In the genomic region with DNA sequence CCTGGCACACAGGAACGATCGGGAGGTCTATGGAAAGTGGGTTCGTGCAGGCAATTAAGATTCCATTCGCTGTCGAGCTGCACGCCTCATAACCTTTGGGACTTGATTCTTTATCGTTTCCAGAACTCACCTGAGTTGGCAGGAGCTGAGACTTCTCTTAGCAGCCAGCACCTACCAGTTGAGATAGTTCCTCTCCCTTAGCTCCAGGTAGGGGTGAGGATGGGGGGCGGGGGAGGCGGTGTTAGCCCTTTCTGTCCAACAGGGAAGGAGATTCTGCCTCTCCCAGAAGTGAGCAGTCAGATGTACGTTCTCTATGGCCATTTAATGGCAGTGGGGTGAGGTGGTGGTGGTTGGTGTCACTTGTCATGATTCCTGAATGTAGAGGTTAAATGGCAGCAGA, we compare ENCODE assay signal across 9 mouse cellular contexts. TPM values are rescaled to one million over a fixed set of nuclear protein-coding genes. Genes with fewer than 3 reads are reported as not detected.
DNase-seq lines count a peak whose midpoint lies in the region; ATAC-seq and TF ChIP-seq lines count a peak whose summit lies in the region.
"Had no signal": no experiment of that assay in that cellular context is flagged by ENCODE, and none has a peak within 500 bp of the region (broad histone marks: within the 10 kb centered on the region; RNA-seq: fewer than 3 reads in every experiment).

No protein-coding gene starts in this region.

- no peak for ATAC-seq in limb, embryonic 14.5 days (ENCODE audit: low FRiP score, low read depth)
- ATAC-seq in stomach, embryonic 16.5 days (ENCODE audit: insufficient read depth, low FRiP score), result no peak

- peak overlapping the region; percentile 97 for H3K4me2 ChIP-seq in limb, embryonic 14.5 days (replicated peaks; ENCODE audit: low read depth, low read length, severe bottlenecking)
- peak overlapping the region; percentile 91 for H3K4me2 ChIP-seq in stomach, embryonic 16.5 days (ENCODE audit: low read depth, low read length)

- peak overlapping the region; percentile 80; the same call in 1 of the 2 replicates for H3K27ac ChIP-seq in limb, embryonic 14.5 days (replicated peaks; ENCODE audit: low read depth, low read length)
- peak overlapping the region; percentile 89 for H3K27ac ChIP-seq in stomach, embryonic 16.5 days (ENCODE audit: low read length)

- H3K27me3 ChIP-seq in limb, embryonic 14.5 days (ENCODE audit: control insufficient read depth, insufficient read depth, low read length), result no peaks in the 10 kb centered on the region
- peaks cover 3% of the 10 kb centered on the region; the same call in 1 of the 2 replicates for H3K27me3 ChIP-seq in stomach, embryonic 16.5 days (ENCODE audit: control insufficient read depth, insufficient read depth, low read length)

- TF ChIP-seq POLR2A in limb, embryonic 14.5 days (IDR thresholded peaks at IDR 0.05; ENCODE audit: borderline replicate concordance, extremely low read depth, insufficient read depth, insufficient read length), result no peak

- peaks cover 22% of the 10 kb centered on the region for H3K4me1 ChIP-seq in limb, embryonic 14.5 days (ENCODE audit: control insufficient read depth, insufficient read depth, low read length)
- peaks cover 19% of the 10 kb centered on the region for H3K4me1 ChIP-seq in stomach, embryonic 16.5 days (ENCODE audit: control insufficient read depth, insufficient read depth, low read length)

- 8% methylated on average over 10 of the region's 10 CpGs for WGBS in limb, embryonic 14.5 days
- WGBS in stomach, embryonic 16.5 days, result 8% methylated on average over 10 of the region's 10 CpGs

- H3K4me3 ChIP-seq in limb, embryonic 14.5 days (replicated peaks; ENCODE audit: low read length), result peak overlapping the region; percentile 81
- peak overlapping the region; percentile 81 for H3K4me3 ChIP-seq in stomach, embryonic 16.5 days (replicated peaks; ENCODE audit: low read length)

- no peaks in the 10 kb centered on the region for H3K36me3 ChIP-seq in limb, embryonic 14.5 days (ENCODE audit: control insufficient read depth, insufficient read depth, low read length)
- no peaks in the 10 kb centered on the region for H3K36me3 ChIP-seq in stomach, embryonic 16.5 days (ENCODE audit: control insufficient read depth, insufficient read depth, low read length)

- H3K9me3 ChIP-seq in limb, embryonic 14.5 days (ENCODE audit: control insufficient read depth, low read length), result no peaks in the 10 kb centered on the region
- H3K9me3 ChIP-seq in stomach, embryonic 16.5 days (replicated peaks; ENCODE audit: control insufficient read depth, low read length), result no peaks in the 10 kb centered on the region

- DNase-seq in heart, adult 11 months, result peak; percentile 93
- DNase-seq in heart, adult 9 months (ENCODE audit: low spot score in 2 of 2), result no peak
- peak; percentile 32 for DNase-seq in thymus, postnatal 14 days
- no peak for DNase-seq in thymus, postnatal 10 days (ENCODE audit: low spot score in 2 of 2)
- DNase-seq in limb, embryonic 14.5 days (ENCODE audit: low spot score), result no peak
- DNase-seq in natural killer cell, adult 2 months (ENCODE audit: low spot score in 2 of 2), result no peak
- DNase-seq in layer of hippocampus, postnatal 14 days (ENCODE audit: low spot score in 2 of 2), result no peak

- H3K9ac ChIP-seq in limb, embryonic 14.5 days (ENCODE audit: low read depth, low read length, severe bottlenecking), result peak overlapping the region; percentile 84
- H3K9ac ChIP-seq in stomach, embryonic 16.5 days (ENCODE audit: low read length), result peak overlapping the region; percentile 88; the same call in 1 of the 2 replicates

RNA-seq across cellular contexts. Expression of a gene that starts 2.0 kb away (rescaled TPM):
- 25.0 and 34.3 TPM in 2 replicates for polyA plus RNA-seq in limb, embryonic 14.5 days (2012; rRNA removed)
- 18.7 and 22.1 TPM in 2 replicates for polyA plus RNA-seq in limb, embryonic 14.5 days (2014; fragmentation: Nextera tagmentation; extraction: Ambion mirVana)
- polyA plus RNA-seq in stomach, embryonic 16.5 days (2015; fragmentation: Nextera tagmentation; extraction: Ambion mirVana), result 21.9 and 23.3 TPM in 2 replicates
- 10 to 100 TPM; 81.6 to 86.9 TPM for total RNA-seq in layer of hippocampus, postnatal 14 days (2021)

RNA-seq across cellular contexts. Expression of a gene that starts 29.3 kb away (rescaled TPM):
- polyA plus RNA-seq in limb, embryonic 14.5 days (2012; rRNA removed), result 39.1 and 48.1 TPM in 2 replicates
- 97.8 and 107 TPM in 2 replicates for polyA plus RNA-seq in limb, embryonic 14.5 days (2014; fragmentation: Nextera tagmentation; extraction: Ambion mirVana)
- polyA plus RNA-seq in stomach, embryonic 16.5 days (2015; fragmentation: Nextera tagmentation; extraction: Ambion mirVana), result 76.0 and 76.1 TPM in 2 replicates
- total RNA-seq in layer of hippocampus, postnatal 14 days (2021), result 10 to 100 TPM; 60.4 to 64.1 TPM

RNA-seq across cellular contexts. Expression of a gene that starts 30.1 kb away (rescaled TPM):
- 1.0 and 1.7 TPM in 2 replicates for polyA plus RNA-seq in limb, embryonic 14.5 days (2012; rRNA removed)
- 2.5 and 2.6 TPM in 2 replicates for polyA plus RNA-seq in limb, embryonic 14.5 days (2014; fragmentation: Nextera tagmentation; extraction: Ambion mirVana)
- polyA plus RNA-seq in stomach, embryonic 16.5 days (2015; fragmentation: Nextera tagmentation; extraction: Ambion mirVana), result 0.81 and 0.99 TPM in 2 replicates
- total RNA-seq in layer of hippocampus, postnatal 14 days (2021), result not detected
- total RNA-seq: common myeloid progenitor, adult 5-6 weeks had no signal

RNA-seq across cellular contexts. Expression of a gene that starts 41.2 kb away (rescaled TPM):
- polyA plus RNA-seq in limb, embryonic 14.5 days (2012; rRNA removed), result 98.9 and 105 TPM in 2 replicates
- 91.2 and 93.2 TPM in 2 replicates for polyA plus RNA-seq in limb, embryonic 14.5 days (2014; fragmentation: Nextera tagmentation; extraction: Ambion mirVana)
- 83.5 and 90.6 TPM in 2 replicates for polyA plus RNA-seq in stomach, embryonic 16.5 days (2015; fragmentation: Nextera tagmentation; extraction: Ambion mirVana)
- 100 to 1,000 TPM; 321 to 323 TPM for total RNA-seq in layer of hippocampus, postnatal 14 days (2021)

Comparison
In these comparisons a context has a peak if more than half of its experiments do, and no peak if none do; other contexts are left out.
1. DNase-seq: peak in heart, adult 11 months (single experiment) and thymus, postnatal 14 days (single experiment); none in heart, adult 9 months (0 of 2), thymus, postnatal 10 days (0 of 2), limb, embryonic 14.5 days (single experiment), natural killer cell, adult 2 months (0 of 2) and layer of hippocampus, postnatal 14 days (0 of 2).